In the genomic region with DNA sequence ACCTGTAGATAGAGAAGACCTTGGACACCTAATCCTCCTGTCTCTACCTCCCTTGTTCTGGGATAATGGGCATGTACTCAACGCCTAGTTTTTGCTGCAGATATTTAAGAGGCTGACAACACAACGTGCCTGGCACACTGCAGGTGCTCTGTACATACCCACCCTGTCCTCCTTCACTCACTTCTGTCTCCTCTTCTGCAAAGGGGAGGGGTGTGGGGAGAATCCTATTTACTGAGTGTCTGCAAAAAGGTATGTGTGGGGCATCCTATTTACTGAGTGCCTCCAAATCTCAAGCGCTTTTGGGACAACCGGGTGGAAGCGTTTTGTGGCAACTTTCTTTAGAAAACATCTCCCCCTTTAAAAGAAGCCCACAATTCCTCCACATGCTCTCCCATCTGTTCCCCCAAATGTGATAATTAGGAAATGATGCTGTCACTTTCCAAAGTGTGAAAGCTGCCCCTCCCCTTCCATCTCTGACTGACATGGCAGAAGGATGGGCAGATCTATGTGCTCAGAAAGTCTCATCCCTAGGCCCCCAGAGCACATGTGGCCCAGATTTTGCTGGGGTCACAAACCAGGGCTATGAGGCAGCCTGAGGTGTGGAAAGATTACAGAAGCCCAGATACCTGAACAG, we compare ENCODE assay signal across 26 mouse cellular contexts.
DNase-seq lines count a peak whose midpoint lies in the region; ATAC-seq and TF ChIP-seq lines count a peak whose summit lies in the region.
"Had no signal": no experiment of that assay in that cellular context is flagged by ENCODE, and none has a peak within 500 bp of the region (broad histone marks: within the 10 kb centered on the region; RNA-seq: fewer than 3 reads in every experiment).

No protein-coding gene starts in this region.

- no peak overlapping the region for H3K27ac ChIP-seq in hindbrain, postnatal 0 days
- no peak overlapping the region for H3K27ac ChIP-seq in hindbrain, embryonic 12.5 days
- no peak overlapping the region for H3K27ac ChIP-seq in gastrocnemius, adult 2 months
- H3K27ac ChIP-seq in stomach, postnatal 0 days (replicated peaks) = no peak overlapping the region
- H3K27ac ChIP-seq: embryonic facial prominence, embryonic 12.5 days; hindbrain, embryonic 13.5 days; limb, embryonic 13.5 days; liver, embryonic 12.5 days; midbrain, embryonic 15.5 days; neural tube, embryonic 13.5 days; stomach, embryonic 15.5 days had no signal

- TF ChIP-seq EP300 in stomach, postnatal 0 days (optimal IDR thresholded peaks at IDR 0.05) = no peak

- H3K27me3 ChIP-seq in hindbrain, postnatal 0 days (ENCODE audit: insufficient read depth, low read length) = no peaks in the 10 kb centered on the region
- no peaks in the 10 kb centered on the region for H3K27me3 ChIP-seq in hindbrain, embryonic 12.5 days
- no peaks in the 10 kb centered on the region for H3K27me3 ChIP-seq in stomach, postnatal 0 days (ENCODE audit: control insufficient read depth, insufficient read depth, low read length)
- H3K27me3 ChIP-seq: embryonic facial prominence, embryonic 12.5 days; hindbrain, embryonic 13.5 days; limb, embryonic 13.5 days; liver, embryonic 12.5 days; midbrain, embryonic 15.5 days; neural tube, embryonic 13.5 days; stomach, embryonic 15.5 days had no signal

- H3K9ac ChIP-seq in hindbrain, postnatal 0 days (replicated peaks; ENCODE audit: low read length) = no peak overlapping the region
- no peak overlapping the region for H3K9ac ChIP-seq in hindbrain, embryonic 12.5 days
- no peak overlapping the region for H3K9ac ChIP-seq in stomach, postnatal 0 days (ENCODE audit: low read length)
- H3K9ac ChIP-seq: embryonic facial prominence, embryonic 12.5 days; hindbrain, embryonic 13.5 days; limb, embryonic 13.5 days; liver, embryonic 12.5 days; lung, embryonic 14.5 days; midbrain, embryonic 15.5 days; neural tube, embryonic 13.5 days; stomach, embryonic 15.5 days had no signal

- peak; percentile 32; the same call in 1 of the 2 replicates for ATAC-seq in hindbrain, postnatal 0 days
- ATAC-seq in hindbrain, embryonic 12.5 days (ENCODE audit: low FRiP score) = no peak
- ATAC-seq in stomach, postnatal 0 days (ENCODE audit: low FRiP score, low TSS enrichment) = no peak
- ATAC-seq: inflammation-experienced regulatory T-cells, adult 6 months; liver, embryonic 12.5 days; midbrain, embryonic 15.5 days had no signal

- WGBS in hindbrain, postnatal 0 days = 77% methylated on average over 5 of the region's 5 CpGs
- 86% methylated on average over 5 of the region's 5 CpGs for WGBS in hindbrain, embryonic 12.5 days
- 74% methylated on average over 5 of the region's 5 CpGs for WGBS in lung, adult 2 months
- WGBS in stomach, postnatal 0 days = 87% methylated on average over 5 of the region's 5 CpGs

- H3K9me3 ChIP-seq in hindbrain, postnatal 0 days (ENCODE audit: low read length) = no peaks in the 10 kb centered on the region
- H3K9me3 ChIP-seq in hindbrain, embryonic 12.5 days (replicated peaks) = no peaks in the 10 kb centered on the region
- no peaks in the 10 kb centered on the region for H3K9me3 ChIP-seq in stomach, postnatal 0 days (ENCODE audit: control insufficient read depth, low read length)
- H3K9me3 ChIP-seq: embryonic facial prominence, embryonic 12.5 days; hindbrain, embryonic 13.5 days; limb, embryonic 13.5 days; liver, embryonic 12.5 days; midbrain, embryonic 15.5 days; neural tube, embryonic 13.5 days; stomach, embryonic 15.5 days had no signal

- H3K4me3 ChIP-seq in hindbrain, postnatal 0 days (ENCODE audit: low read length) = no peak overlapping the region
- no peak overlapping the region for H3K4me3 ChIP-seq in hindbrain, embryonic 12.5 days
- H3K4me3 ChIP-seq in lung, adult 2 months (replicated peaks; ENCODE audit: extremely low read depth, low read depth, low read length) = no peak overlapping the region
- no peak overlapping the region for H3K4me3 ChIP-seq in gastrocnemius, adult 2 months
- no peak overlapping the region for H3K4me3 ChIP-seq in stomach, postnatal 0 days (ENCODE audit: low read depth, low read length)
- H3K4me3 ChIP-seq: embryonic facial prominence, embryonic 12.5 days; hindbrain, embryonic 13.5 days; limb, embryonic 13.5 days; liver, embryonic 12.5 days; megakaryocyte, embryonic 14.5 days; midbrain, embryonic 15.5 days; myocyte; neural tube, embryonic 13.5 days; stomach, embryonic 15.5 days had no signal

- no peak for DNase-seq in hindbrain, postnatal 0 days (ENCODE audit: low spot score)
- DNase-seq in brain, embryonic 18.5 days (ENCODE audit: low read depth, low spot score) = peak; percentile 78
- DNase-seq in layer of hippocampus, adult 11-12 months (ENCODE audit: low spot score) = peak; percentile 55
- DNase-seq in layer of hippocampus, postnatal 14 days (ENCODE audit: low spot score in 2 of 2) = peak; percentile 36 to 88
- DNase-seq in lung, adult 2 months = no peak
- DNase-seq in gastrocnemius, adult 2 months = no peak
- DNase-seq in stomach, postnatal 0 days (ENCODE audit: low spot score) = no peak
- DNase-seq: adrenal gland, postnatal 25 days; cerebellum, adult 11-12 months; cerebellum, postnatal 10 days; heart, adult 18-20 months; kidney, adult 8-10 months; kidney, postnatal 14 days; lung, embryonic 14.5 days; thymus, adult 2 months had no signal

- intact Hi-C loops in gastrocnemius, adult 2 months (cut with DNase I) = no loop called here

- no peaks in the 10 kb centered on the region for H3K4me1 ChIP-seq in hindbrain, postnatal 0 days (ENCODE audit: insufficient read depth, low read length)
- no peaks in the 10 kb centered on the region for H3K4me1 ChIP-seq in hindbrain, embryonic 12.5 days
- no peaks in the 10 kb centered on the region for H3K4me1 ChIP-seq in lung, adult 2 months (ENCODE audit: control insufficient read depth, insufficient read depth, low read length)
- no peaks in the 10 kb centered on the region for H3K4me1 ChIP-seq in stomach, postnatal 0 days (replicated peaks; ENCODE audit: control insufficient read depth, insufficient read depth)
- H3K4me1 ChIP-seq: embryonic facial prominence, embryonic 12.5 days; hindbrain, embryonic 13.5 days; limb, embryonic 13.5 days; liver, embryonic 12.5 days; megakaryocyte, embryonic 14.5 days; midbrain, embryonic 15.5 days; neural tube, embryonic 13.5 days; stomach, embryonic 15.5 days had no signal

- H3K4me2 ChIP-seq in hindbrain, postnatal 0 days (ENCODE audit: low read depth, low read length) = no peak overlapping the region
- no peak overlapping the region for H3K4me2 ChIP-seq in hindbrain, embryonic 12.5 days (replicated peaks)
- no peak overlapping the region for H3K4me2 ChIP-seq in stomach, postnatal 0 days (replicated peaks; ENCODE audit: low read depth)
- H3K4me2 ChIP-seq: embryonic facial prominence, embryonic 12.5 days; hindbrain, embryonic 13.5 days; limb, embryonic 13.5 days; liver, embryonic 12.5 days; lung, embryonic 14.5 days; midbrain, embryonic 15.5 days; neural tube, embryonic 13.5 days; stomach, embryonic 15.5 days had no signal

- no peak for TF ChIP-seq POLR2A in lung, adult 2 months (IDR thresholded peaks at IDR 0.05; ENCODE audit: borderline replicate concordance, extremely low read depth, low read depth, low read length)

- no peaks in the 10 kb centered on the region for H3K36me3 ChIP-seq in hindbrain, postnatal 0 days (ENCODE audit: insufficient read depth, low read length)
- H3K36me3 ChIP-seq in hindbrain, embryonic 12.5 days = no peaks in the 10 kb centered on the region
- H3K36me3 ChIP-seq in stomach, postnatal 0 days (ENCODE audit: control insufficient read depth, insufficient read depth, low read length) = no peaks in the 10 kb centered on the region
- H3K36me3 ChIP-seq: embryonic facial prominence, embryonic 12.5 days; hindbrain, embryonic 13.5 days; limb, embryonic 13.5 days; liver, embryonic 12.5 days; midbrain, embryonic 15.5 days; neural tube, embryonic 13.5 days; stomach, embryonic 15.5 days had no signal

- no peak for TF ChIP-seq CTCF in hindbrain, postnatal 0 days (IDR thresholded peaks at IDR 0.05; ENCODE audit: low read depth)
- no peak for TF ChIP-seq CTCF in lung, adult 2 months (IDR thresholded peaks at IDR 0.05; ENCODE audit: insufficient read depth, low read length)
- no peak for TF ChIP-seq CTCF in gastrocnemius, adult 2 months (IDR thresholded peaks at IDR 0.05)
- no peak for TF ChIP-seq CTCF in stomach, postnatal 0 days (IDR thresholded peaks at IDR 0.05; ENCODE audit: low read depth)

Comparison
In these comparisons a context has a peak if more than half of its experiments do, and no peak if none do; other contexts are left out.
1. DNase-seq: peak in brain, embryonic 18.5 days (single experiment), layer of hippocampus, adult 11-12 months (single experiment) and layer of hippocampus, postnatal 14 days (2 of 2); none in hindbrain, postnatal 0 days (single experiment), lung, adult 2 months (single experiment), gastrocnemius, adult 2 months (single experiment) and stomach, postnatal 0 days (single experiment).